Mouse (Mus musculus) embryonic facial prominence, embryonic 15.5 days (tissue): Measurements from ENCODE around the gene Tns3. TPM values are rescaled to one million over a fixed set of nuclear protein-coding genes. Genes with fewer than 3 reads are reported as not detected.

Experiments used
- ATAC-seq: fragments of 200-750 bp; cut with Nextera tagmentation; 2 replicates; pipeline ENCODE4 v1.8.0; 2017; ENCODE audit warnings: low read depth, moderate TSS enrichment; ENCODE audit not compliant: insufficient number of reproducible peaks, low FRiP score, low TSS enrichment
- H3K27ac ChIP-seq: fragments of 300-500 bp; sonication (generic); replicated peaks from 2 replicates; pipeline ENCODE4 v1.5.1; 2015; ENCODE audit warnings: mild to moderate bottlenecking, inconsistent platforms
- H3K27me3 ChIP-seq: fragments of 300-500 bp; sonication (generic); 2 replicates; pipeline ENCODE4 v1.6.1; 2015; ENCODE audit warnings: inconsistent platforms
- H3K36me3 ChIP-seq: fragments of 300-500 bp; sonication (generic); 2 replicates; pipeline ENCODE4 v1.6.1; 2015; ENCODE audit warnings: mild to moderate bottlenecking, inconsistent platforms
- H3K4me1 ChIP-seq: fragments of 300-500 bp; sonication (generic); 2 replicates; pipeline ENCODE4 v1.6.1; 2015; ENCODE audit warnings: inconsistent platforms
- H3K4me2 ChIP-seq: fragments of 300-500 bp; sonication (generic); replicated peaks from 2 replicates; pipeline ENCODE4 v1.6.1; 2015; ENCODE audit warnings: mild to moderate bottlenecking, inconsistent platforms
- H3K4me3 ChIP-seq: fragments of 300-500 bp; sonication (generic); replicated peaks from 2 replicates; pipeline ENCODE4 v1.5.1; 2015; ENCODE audit warnings: mild to moderate bottlenecking, inconsistent platforms
- H3K9ac ChIP-seq: fragments of 300-500 bp; sonication (generic); 2 replicates; pipeline ENCODE4 v1.6.1; 2015; ENCODE audit warnings: inconsistent platforms
- H3K9me3 ChIP-seq: fragments of 300-500 bp; sonication (generic); replicated peaks from 2 replicates; pipeline ENCODE4 v1.6.1; 2016; ENCODE audit warnings: inconsistent platforms
- WGBS: fragments of 180-500 bp; shearing (Covaris S2); methylation state at CpG from one replicate; pipeline ENCODE4 v1.1.7; 2015; 5-methylcytosine and 5-hydroxymethylcytosine counted together
- polyA plus RNA-seq: library from polyadenylated mRNA; unstranded; fragments of >200 nt; fragmentation: Nextera tagmentation; extraction: Ambion mirVana; gene quantifications from 2 replicates; pipeline ENCODE4 v1.2.1, GENCODE M21; 2015

Gene Tns3
- polyA plus RNA-seq, 1 experiment from 2014 or later: 23.4 TPM

GRCm38 (mm10) chr11:8469537-8469936, 194.8 kb downstream of the Tns3 start:
- 59% methylated on average over 9 of the region's 9 CpGs for WGBS
- H3K27ac ChIP-seq: peak overlapping the region; percentile 96
- H3K36me3 ChIP-seq: no peaks in the 10 kb centered on the region; the same call in 1 of the 2 replicates
- H3K4me1 ChIP-seq: peaks cover 48% of the 10 kb centered on the region
- no peaks in the 10 kb centered on the region for H3K27me3 ChIP-seq
- no peak for ATAC-seq
- H3K9ac ChIP-seq: no peak overlapping the region
- H3K4me3 ChIP-seq: no peak overlapping the region
- peak overlapping the region; percentile 71; the same call in 1 of the 2 replicates for H3K4me2 ChIP-seq
- H3K9me3 ChIP-seq: no peaks in the 10 kb centered on the region

- ATAC-seq: peak; percentile 88
Observed at GRCm38 (mm10) chr11:8468161-8469091, 195.9 kb downstream of the Tns3 start.

GRCm38 (mm10) chr11:8467403-8468160, 196.8 kb downstream of the Tns3 start:
- Histone ChIP-seq H3K9ac (peak overlapping the region; percentile 46), H3K4me1 (peaks cover 54% of the 10 kb centered on the region), H3K4me3 (peak overlapping the region; percentile 52), H3K4me2 (peak overlapping the region; percentile 71), H3K36me3 (no peaks in the 10 kb centered on the region; the same call in 1 of the 2 replicates), H3K27ac (peak overlapping the region; percentile 96), H3K27me3 (no peaks in the 10 kb centered on the region), H3K9me3 (no peaks in the 10 kb centered on the region)
- WGBS: 7% methylated on average over 13 of the region's 13 CpGs
- peak; percentile 55 for ATAC-seq

More at GRCm38 (mm10) chr11:8468161-8469091, 195.9 kb downstream of the Tns3 start:
- no peaks in the 10 kb centered on the region for H3K9me3 ChIP-seq
- no peaks in the 10 kb centered on the region; the same call in 1 of the 2 replicates for H3K36me3 ChIP-seq
- H3K4me2 ChIP-seq: peak overlapping the region; percentile 71
- under 1% methylated on average over 33 of the region's 33 CpGs for WGBS
- peak overlapping the region; percentile 96 for H3K27ac ChIP-seq
- peaks cover 54% of the 10 kb centered on the region for H3K4me1 ChIP-seq
- H3K27me3 ChIP-seq: no peaks in the 10 kb centered on the region
- H3K4me3 ChIP-seq: peak overlapping the region; percentile 52
- H3K9ac ChIP-seq: peak overlapping the region; percentile 46

GRCm38 (mm10) chr11:8463866-8464265, 200.5 kb downstream of the Tns3 start:
- ATAC-seq: no peak
- no peaks in the 10 kb centered on the region for H3K9me3 ChIP-seq
- no peak overlapping the region for H3K27ac ChIP-seq
- H3K4me3 ChIP-seq: no peak overlapping the region
- 66% methylated on average over 2 of the region's 2 CpGs for WGBS
- no peak overlapping the region for H3K4me2 ChIP-seq
- peaks cover 9% of the 10 kb centered on the region; the same call in 1 of the 2 replicates for H3K36me3 ChIP-seq
- H3K9ac ChIP-seq: no peak overlapping the region
- H3K27me3 ChIP-seq: no peaks in the 10 kb centered on the region
- peaks cover 46% of the 10 kb centered on the region for H3K4me1 ChIP-seq

GRCm38 (mm10) chr11:8462827-8463405, 201.4 kb downstream of the Tns3 start:
- Histone ChIP-seq H3K4me3 (no peak overlapping the region), H3K27me3 (no peaks in the 10 kb centered on the region), H3K4me2 (no peak overlapping the region), H3K9me3 (no peaks in the 10 kb centered on the region), H3K9ac (no peak overlapping the region), H3K4me1 (peaks cover 45% of the 10 kb centered on the region), H3K36me3 (peaks cover 9% of the 10 kb centered on the region; the same call in 1 of the 2 replicates), H3K27ac (no peak overlapping the region)
- 89% methylated on average over 3 of the region's 3 CpGs for WGBS
- no peak for ATAC-seq

GRCm38 (mm10) chr11:8460835-8461234, 203.5 kb downstream of the Tns3 start:
- Histone ChIP-seq H3K36me3 (peaks cover 9% of the 10 kb centered on the region; the same call in 1 of the 2 replicates), H3K4me1 (peaks cover 47% of the 10 kb centered on the region), H3K4me2 (no peak overlapping the region), H3K27ac (no peak overlapping the region), H3K4me3 (no peak overlapping the region), H3K27me3 (no peaks in the 10 kb centered on the region), H3K9me3 (no peaks in the 10 kb centered on the region), H3K9ac (no peak overlapping the region)
- no peak for ATAC-seq
- 86% methylated on average over 4 of the region's 4 CpGs for WGBS

GRCm38 (mm10) chr11:8457951-8458350, 206.4 kb downstream of the Tns3 start:
- no peak for ATAC-seq
- peaks cover 15% of the 10 kb centered on the region; the same call in 1 of the 2 replicates for H3K36me3 ChIP-seq

GRCm38 (mm10) chr11:8456586-8457285, 207.6 kb downstream of the Tns3 start:
- no peaks in the 10 kb centered on the region for H3K9me3 ChIP-seq
- no peak overlapping the region for H3K9ac ChIP-seq
- no peak overlapping the region for H3K27ac ChIP-seq
- no peak overlapping the region for H3K4me3 ChIP-seq
- no peak for ATAC-seq
- peaks cover 12% of the 10 kb centered on the region; the same call in 1 of the 2 replicates for H3K36me3 ChIP-seq
- H3K4me1 ChIP-seq: peaks cover 46% of the 10 kb centered on the region
- WGBS: 58% methylated on average over 9 of the region's 9 CpGs
- H3K27me3 ChIP-seq: no peaks in the 10 kb centered on the region
- H3K4me2 ChIP-seq: no peak overlapping the region

More at GRCm38 (mm10) chr11:8457951-8458350, 206.4 kb downstream of the Tns3 start:
- no peaks in the 10 kb centered on the region for H3K9me3 ChIP-seq
- no peak overlapping the region for H3K4me3 ChIP-seq
- WGBS: 23% methylated on average over 5 of the region's 5 CpGs
- H3K4me1 ChIP-seq: peaks cover 46% of the 10 kb centered on the region
- no peaks in the 10 kb centered on the region for H3K27me3 ChIP-seq
- peak overlapping the region; percentile 73 for H3K27ac ChIP-seq
- H3K4me2 ChIP-seq: no peak overlapping the region
- no peak overlapping the region for H3K9ac ChIP-seq

GRCm38 (mm10) chr11:8455650-8456049, 208.7 kb downstream of the Tns3 start:
- Histone ChIP-seq H3K4me3 (no peak overlapping the region), H3K4me2 (no peak overlapping the region), H3K27me3 (no peaks in the 10 kb centered on the region), H3K27ac (no peak overlapping the region), H3K9ac (no peak overlapping the region), H3K4me1 (peaks cover 48% of the 10 kb centered on the region), H3K36me3 (peaks cover 22% of the 10 kb centered on the region), H3K9me3 (no peaks in the 10 kb centered on the region)
- 66% methylated on average over 6 of the region's 6 CpGs for WGBS
- no peak for ATAC-seq

GRCm38 (mm10) chr11:8453252-8453651, 211.1 kb downstream of the Tns3 start:
- H3K4me2 ChIP-seq: no peak overlapping the region
- H3K4me1 ChIP-seq: peaks cover 34% of the 10 kb centered on the region
- no peaks in the 10 kb centered on the region for H3K27me3 ChIP-seq
- WGBS: 92% methylated on average over 6 of the region's 6 CpGs
- no peak overlapping the region for H3K4me3 ChIP-seq
- H3K36me3 ChIP-seq: peaks cover 44% of the 10 kb centered on the region
- no peak overlapping the region for H3K27ac ChIP-seq
- no peak for ATAC-seq
- H3K9ac ChIP-seq: no peak overlapping the region
- H3K9me3 ChIP-seq: no peaks in the 10 kb centered on the region
